Mouse (Mus musculus) thymus, postnatal 10 days (tissue): ENCODE results near the gene Fam189a2.

Source experiments
- DNase-seq, 2 experiments: peaks; one replicate each; pipeline ENCODE4 v3.0.0; 2021; ENCODE audit warnings: low spot score in 2 of 2

Gene Fam189a2

DNA sequence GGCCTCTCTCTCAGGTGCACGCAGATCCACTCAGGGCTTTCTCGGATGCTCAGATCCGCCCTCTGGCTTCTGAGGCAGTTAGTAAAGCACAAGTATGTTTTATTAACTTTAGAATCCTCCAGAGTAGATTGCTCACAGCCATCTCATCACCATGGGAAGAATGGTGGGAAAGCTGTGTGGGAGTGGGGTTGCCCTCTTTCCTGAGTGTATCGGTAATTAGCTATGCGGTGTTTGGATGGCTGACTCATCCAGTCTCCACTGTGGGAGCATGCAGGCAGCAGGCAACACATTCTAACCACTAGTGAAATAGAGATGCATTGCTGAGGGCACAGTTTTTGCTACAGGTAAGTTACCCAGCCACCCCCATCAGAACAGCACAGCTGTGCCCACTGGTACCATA, 100.0 kb downstream of the Fam189a2 start:
- no peak for DNase-seq

DNA sequence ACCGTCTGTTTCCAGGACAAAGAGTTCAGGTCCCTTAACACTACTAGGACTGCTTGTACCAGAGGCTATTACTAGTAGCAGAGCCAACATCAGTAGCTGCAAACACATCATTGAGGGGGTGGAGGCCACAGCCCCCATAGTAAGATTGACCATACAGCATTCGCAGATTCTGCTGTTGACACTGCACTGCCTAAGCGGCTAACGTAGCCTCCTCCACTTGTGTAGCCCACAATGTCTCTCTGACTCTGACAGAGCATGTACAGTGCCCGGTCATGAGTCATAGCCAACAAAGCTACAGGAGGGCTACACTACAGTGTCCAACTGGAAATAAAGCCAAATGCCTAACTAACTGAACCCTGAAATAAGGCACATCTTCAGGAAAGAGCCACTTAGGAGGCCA, 105.3 kb downstream of the Fam189a2 start:
- no peak for DNase-seq

DNA sequence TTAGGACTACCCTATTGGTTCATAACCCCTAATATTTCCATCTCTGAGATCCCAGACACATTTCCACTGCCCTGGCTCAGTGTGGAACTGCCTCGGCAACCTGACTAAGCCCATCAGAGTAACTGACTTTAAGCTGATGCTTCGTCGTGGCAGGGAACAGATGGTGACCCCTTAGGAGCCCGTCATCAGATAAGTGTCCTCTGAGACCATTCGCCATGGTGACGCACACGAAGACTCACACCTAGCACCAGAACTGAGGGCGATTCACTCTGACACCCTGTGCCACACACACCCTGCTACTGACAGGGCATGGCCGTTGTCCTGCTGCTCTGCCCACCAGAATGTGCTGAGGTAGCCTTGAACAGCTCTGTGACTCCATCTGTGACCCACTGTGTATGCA, 106.0 kb downstream of the Fam189a2 start:
- no peak for DNase-seq

GRCm38 (mm10) chr19:23924057-23924456, 106.8 kb downstream of the Fam189a2 start:
- no peak for DNase-seq
